Mouse (Mus musculus): Measurements from ENCODE around the gene Bbs2.

DNA sequence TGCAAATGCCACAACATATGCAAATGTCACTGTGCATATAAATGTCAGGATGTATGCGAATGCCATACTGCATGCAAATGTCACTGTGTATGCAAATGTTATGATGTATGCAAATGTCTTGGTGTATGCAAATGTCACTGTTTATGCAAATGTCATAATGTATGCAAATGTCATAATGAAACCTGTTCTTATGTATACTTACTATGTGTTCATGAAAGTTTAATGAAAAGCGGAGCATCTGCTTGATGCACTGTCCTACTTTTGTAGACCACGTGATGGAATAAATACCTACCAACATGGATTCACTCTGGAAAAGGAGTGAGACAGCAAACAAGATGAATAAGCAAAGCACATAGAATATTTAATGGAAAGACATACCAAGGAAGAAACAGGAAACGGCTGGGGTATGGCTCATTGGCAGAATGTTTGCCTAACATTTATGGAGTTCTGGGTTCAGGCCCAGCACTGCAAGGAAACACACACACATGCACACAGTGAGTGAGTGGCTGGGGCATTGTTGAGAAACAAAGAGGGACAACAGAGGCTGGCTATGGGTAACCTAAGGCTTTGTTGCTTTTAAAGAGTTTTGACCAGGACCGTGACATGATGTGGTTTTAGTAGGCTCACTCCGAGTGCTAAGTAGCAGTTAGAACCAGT is 30.5 kb upstream of the Bbs2 start:
- TF ChIP-seq E2F4 (IDR thresholded peaks at IDR 0.05; ENCODE audit: insufficient replicate concordance, low read depth, low read length) = no peak
- no peak for TF ChIP-seq TCF12 (IDR thresholded peaks at IDR 0.05; ENCODE audit: low read depth, low read length)
- TF ChIP-seq EP300 (IDR thresholded peaks at IDR 0.05; ENCODE audit: low read length) = no peak
- TF ChIP-seq CTCF (conservative IDR thresholded peaks at IDR 0.05 in 1 of 2, IDR thresholded peaks at IDR 0.05 in 1 of 2; ENCODE audit: low read depth in 2 of 2, low read length in 2 of 2) = no peak

All from CH12.LX (cell line).